Mouse (Mus musculus): ENCODE results near the gene Ptprf.

DNA sequence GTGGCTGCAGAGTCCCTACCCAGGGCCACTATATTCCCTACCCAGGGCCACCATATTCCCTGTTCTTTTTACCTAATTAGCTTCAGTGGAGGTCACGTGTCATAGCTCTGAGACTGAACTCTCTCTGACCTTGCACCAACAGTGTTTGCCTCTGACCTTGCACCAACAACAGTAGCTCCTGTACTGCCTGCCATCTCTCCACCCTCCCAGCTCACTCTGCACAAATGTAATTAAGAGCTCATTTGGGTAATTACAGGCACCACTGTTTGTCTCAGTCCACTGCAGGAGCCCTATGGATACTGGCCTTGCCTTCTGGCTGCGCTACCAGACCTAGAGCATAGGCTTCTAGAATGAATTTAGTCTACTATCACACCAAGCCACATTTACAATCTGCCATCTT lies 57.3 kb downstream of the Ptprf start:
- no peak for TF ChIP-seq CTCF (IDR thresholded peaks at IDR 0.05; ENCODE audit: borderline replicate concordance, control insufficient read depth, extremely low read depth, insufficient read depth, low read length, poor library complexity)
- no peak for TF ChIP-seq POLR2A (IDR thresholded peaks at IDR 0.05; ENCODE audit: control insufficient read depth, extremely low read depth, insufficient read depth, low read length, poor library complexity)

Data from thymus, adult 2 months (tissue).